Mouse (Mus musculus): ENCODE results near the gene Gm15155.
"Not testable (repeated sequence)": the region's sequence is repeated elsewhere in the genome, so short reads cannot be mapped to it uniquely, and the experiment has no call there.

The Gm15155 gene

GRCm38 (mm10) chrX:156155776-156156175 is 531.2 kb downstream of the Gm15155 start:
- DNase-seq (ENCODE audit: low spot score), result no peak

GRCm38 (mm10) chrX:156171587-156171986 is 547.0 kb downstream of the Gm15155 start:
- no peak for DNase-seq (ENCODE audit: low spot score)

DNA sequence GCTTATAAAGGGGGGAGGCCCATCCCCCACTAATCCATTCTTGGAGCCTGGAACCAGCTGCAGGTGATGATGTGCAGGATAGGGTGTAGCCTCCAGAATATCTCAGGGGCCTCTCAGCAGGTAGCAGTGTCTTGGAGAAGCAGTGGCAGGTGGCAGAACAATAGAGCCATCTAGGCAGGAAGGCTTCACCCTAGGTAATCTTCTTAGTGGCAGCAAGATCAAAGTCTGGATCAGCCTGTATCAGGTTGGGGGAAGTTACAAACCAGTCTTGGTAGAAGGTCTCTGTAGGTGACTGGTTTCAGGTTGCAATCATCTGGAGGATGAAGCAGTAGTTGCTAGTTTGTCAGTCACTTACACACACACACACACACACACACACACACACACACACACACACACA is 679.3 kb downstream of the Gm15155 start:
- DNase-seq (ENCODE audit: low spot score), result not testable (repeated sequence)

All from embryo, embryonic 10.5 days (tissue).